26 mouse cellular contexts compared by ENCODE assay signal in genomic region chr15:95812821-95813571, GRCm38 (mm10). TPM values are rescaled to one million over a fixed set of nuclear protein-coding genes. Genes with fewer than 3 reads are reported as not detected.
DNase-seq lines count a peak whose midpoint lies in the region; ATAC-seq lines count a peak whose summit lies in the region.
"Had no signal": no experiment of that assay in that cellular context is flagged by ENCODE, and none has a peak within 500 bp of the region (broad histone marks: within the 10 kb centered on the region; RNA-seq: fewer than 3 reads in every experiment).

No protein-coding gene starts in this region.

- ATAC-seq in midbrain, embryonic 11.5 days (ENCODE audit: low FRiP score), result no peak
- ATAC-seq in midbrain, embryonic 13.5 days, result no peak
- ATAC-seq in megakaryocyte progenitor cell, adult 5-6 weeks (replicated peaks; ENCODE audit: poor library complexity), result 0 out of 2 replicates have a peak, but pooled peaks have one; percentile 11
- ATAC-seq: forebrain, embryonic 13.5 days; forebrain, embryonic 16.5 days; hindbrain, postnatal 0 days; inflammation-experienced regulatory T-cells, adult 6 months had no signal

- no peak overlapping the region for H3K4me3 ChIP-seq in heart, embryonic 10.5 days
- H3K4me3 ChIP-seq in midbrain, embryonic 11.5 days (ENCODE audit: low read depth, low read length), result no peak overlapping the region
- no peak overlapping the region for H3K4me3 ChIP-seq in midbrain, embryonic 13.5 days (replicated peaks)
- H3K4me3 ChIP-seq: forebrain, embryonic 10.5 days; forebrain, embryonic 13.5 days; heart, adult 2 months; hindbrain, embryonic 10.5 days had no signal

- H3K4me2 ChIP-seq in midbrain, embryonic 11.5 days, result no peak overlapping the region
- H3K4me2 ChIP-seq in midbrain, embryonic 13.5 days (replicated peaks), result no peak overlapping the region
- H3K4me2 ChIP-seq: forebrain, embryonic 13.5 days; heart, embryonic 11.5 days; hindbrain, embryonic 14.5 days had no signal

- peak; percentile 64 for DNase-seq in heart, embryonic 10.5 days (ENCODE audit: low spot score)
- no peak for DNase-seq in heart, postnatal 4 days
- peak; percentile 66 for DNase-seq in midbrain, embryonic 11.5 days (ENCODE audit: low spot score, missing footprints)
- no peak for DNase-seq in neural tube, embryonic 10.5 days (ENCODE audit: extremely low spot score, low spot score)
- no peak for DNase-seq in adrenal gland, adult 18-20 months (ENCODE audit: low spot score in 2 of 2)
- DNase-seq: adrenal gland, adult 8-10 months; adrenal gland, postnatal 25 days; B cell, adult 2 months; cerebellum, adult 11-12 months; cerebellum, adult 9-10 months; cerebellum, postnatal 14 days; gastrocnemius, postnatal 10 days; gastrocnemius, postnatal 36 days; heart, adult 2 months had no signal

- 90% methylated on average over 8 of the region's 8 CpGs for WGBS in heart, embryonic 10.5 days
- WGBS in midbrain, embryonic 11.5 days, result 94% methylated on average over 8 of the region's 8 CpGs
- WGBS in midbrain, embryonic 13.5 days, result 97% methylated on average over 8 of the region's 8 CpGs

- no peaks in the 10 kb centered on the region for H3K9me3 ChIP-seq in heart, embryonic 10.5 days
- H3K9me3 ChIP-seq in midbrain, embryonic 11.5 days (ENCODE audit: control insufficient read depth, low read length), result no peaks in the 10 kb centered on the region
- no peaks in the 10 kb centered on the region for H3K9me3 ChIP-seq in midbrain, embryonic 13.5 days
- H3K9me3 ChIP-seq: forebrain, embryonic 13.5 days had no signal

- no peak overlapping the region for H3K27ac ChIP-seq in heart, embryonic 10.5 days
- H3K27ac ChIP-seq in midbrain, embryonic 11.5 days (ENCODE audit: low read depth, low read length), result no peak overlapping the region
- no peak overlapping the region for H3K27ac ChIP-seq in midbrain, embryonic 13.5 days
- H3K27ac ChIP-seq: forebrain, embryonic 10.5 days; forebrain, embryonic 13.5 days; heart, adult 2 months; hindbrain, embryonic 10.5 days; hindbrain, embryonic 14.5 days; hindbrain, postnatal 0 days had no signal

- H3K4me1 ChIP-seq in heart, embryonic 10.5 days, result peaks cover 8% of the 10 kb centered on the region
- no peaks in the 10 kb centered on the region for H3K4me1 ChIP-seq in midbrain, embryonic 11.5 days (ENCODE audit: control insufficient read depth, insufficient read depth, low read length)
- peaks cover 12% of the 10 kb centered on the region for H3K4me1 ChIP-seq in midbrain, embryonic 13.5 days (replicated peaks)

- no peak overlapping the region for H3K9ac ChIP-seq in midbrain, embryonic 11.5 days (ENCODE audit: low read length)
- no peak overlapping the region for H3K9ac ChIP-seq in midbrain, embryonic 13.5 days (replicated peaks)
- H3K9ac ChIP-seq: forebrain, embryonic 13.5 days; hindbrain, embryonic 14.5 days had no signal

- H3K36me3 ChIP-seq in heart, embryonic 10.5 days, result peaks cover 25% of the 10 kb centered on the region
- H3K36me3 ChIP-seq in midbrain, embryonic 11.5 days (ENCODE audit: control insufficient read depth, insufficient read depth, low read length), result no peaks in the 10 kb centered on the region; the same call in 1 of the 2 replicates
- H3K36me3 ChIP-seq in midbrain, embryonic 13.5 days, result peaks cover 13% of the 10 kb centered on the region
- H3K36me3 ChIP-seq: G1E had no signal

- no peaks in the 10 kb centered on the region for H3K27me3 ChIP-seq in heart, embryonic 10.5 days (ENCODE audit: insufficient read depth, poor library complexity, severe bottlenecking)
- H3K27me3 ChIP-seq in midbrain, embryonic 11.5 days (ENCODE audit: control insufficient read depth, insufficient read depth, low read length), result no peaks in the 10 kb centered on the region
- H3K27me3 ChIP-seq in midbrain, embryonic 13.5 days, result no peaks in the 10 kb centered on the region
- H3K27me3 ChIP-seq: CH12.LX; forebrain, embryonic 13.5 days had no signal

RNA-seq across cellular contexts. Expression of gene Ano6, which starts 22.4 kb away (rescaled TPM):
- polyA plus RNA-seq in heart, embryonic 10.5 days (2016; fragmentation: Nextera tagmentation; extraction: Ambion mirVana), result 40.8 and 44.4 TPM in 2 replicates
- 10 to 100 TPM; 43.2 to 46.6 TPM for total RNA-seq in heart, postnatal 4 days (2021)
- polyA plus RNA-seq in midbrain, embryonic 11.5 days (2014; fragmentation: Nextera tagmentation; extraction: Ambion mirVana), result 30.3 and 30.8 TPM in 2 replicates
- polyA plus RNA-seq in midbrain, embryonic 13.5 days (2015; fragmentation: Nextera tagmentation; extraction: Ambion mirVana), result 26.1 and 26.8 TPM in 2 replicates
- total RNA-seq in megakaryocyte progenitor cell, adult 5-6 weeks (2015), result 23.0 and 26.2 TPM in 2 replicates
- total RNA-seq in megakaryocyte progenitor cell, adult 5-6 weeks (2017), result 22.7 and 25.4 TPM in 2 replicates
- 10 to 100 TPM; 56.5 to 64.2 TPM for total RNA-seq in adrenal gland, adult 18-20 months (2021)

Comparison
In these comparisons a context has a peak if more than half of its experiments do, and no peak if none do; other contexts are left out.
1. DNase-seq: peak in heart, embryonic 10.5 days (single experiment) and midbrain, embryonic 11.5 days (single experiment); none in heart, postnatal 4 days (single experiment), neural tube, embryonic 10.5 days (single experiment) and adrenal gland, adult 18-20 months (0 of 2).